Mouse (Mus musculus) 416B (cell line): ENCODE results near the gene Gm17267.
"Not testable (repeated sequence)": the region's sequence is repeated elsewhere in the genome, so short reads cannot be mapped to it uniquely, and the experiment has no call there.

Source experiments
- DNase-seq: peaks from one replicate; pipeline ENCODE4 v3.0.0; 2011; ENCODE audit warnings: low read depth

Gene Gm17267

DNA sequence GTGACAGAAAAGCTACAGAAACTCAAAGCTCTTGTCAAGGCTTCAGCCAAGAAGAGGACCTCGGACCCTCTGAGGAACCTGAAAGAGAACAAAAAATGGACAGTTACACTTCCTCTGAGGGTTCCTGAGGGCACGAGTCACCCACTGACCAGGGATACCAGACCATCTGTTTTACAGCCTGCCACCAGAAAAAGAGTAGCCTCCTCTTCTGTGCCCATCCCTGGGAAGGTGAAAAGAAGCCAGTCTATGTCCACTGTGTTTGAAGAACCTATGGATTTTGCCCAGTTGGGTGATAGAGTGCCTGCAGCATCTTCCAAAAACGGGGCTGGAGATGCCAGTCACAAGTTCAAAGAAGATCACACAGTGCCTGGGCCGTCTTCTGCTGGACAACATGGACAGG lies at the start of gene Gm17267:
Gene Gm17267, plus strand, starts transcription at position 301 of the 400 bp plus-strand sequence.
- DNase-seq: not testable (repeated sequence)
